Mouse (Mus musculus): ENCODE data around the gene Neu1. TPM values are rescaled to one million over a fixed set of nuclear protein-coding genes. Genes with fewer than 3 reads are reported as not detected.
A peak's percentile ranks its signal among the peaks of the same experiment; 100 is the strongest.

The Neu1 gene
- total and polyA plus RNA-seq, 3 experiments: 12.0 to 17.2 (median 12.6) TPM

DNA sequence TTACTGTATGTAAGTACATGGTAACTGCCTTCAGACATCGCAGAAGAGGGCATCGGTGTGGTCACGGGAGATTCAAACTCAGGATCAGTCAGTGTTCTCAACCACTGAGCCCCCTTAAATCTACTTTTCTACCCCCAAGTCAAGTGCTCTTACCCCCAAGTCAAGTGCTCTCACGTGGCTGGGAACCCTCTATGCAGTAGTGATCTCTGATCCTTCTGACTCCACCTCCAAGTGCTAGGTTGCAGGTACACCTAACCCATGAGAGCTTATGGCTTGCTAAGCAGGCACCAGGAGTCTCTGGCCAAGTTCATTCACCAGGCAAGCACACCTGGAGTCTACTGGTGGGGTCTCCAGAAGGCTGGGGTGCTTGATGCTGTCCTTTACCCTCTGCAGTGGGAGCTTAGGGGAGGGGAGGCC is 18.5 kb downstream of the Neu1 start:
- Histone ChIP-seq H3K4me1 (ENCODE audit: insufficient read depth, low read depth, low read length) (peaks cover 25% of the 10 kb centered on the region), H3K27me3 (ENCODE audit: insufficient read depth, low read length) (no peaks in the 10 kb centered on the region; the same call in 1 of the 2 replicates), H3K4me3 (ENCODE audit: low read depth, low read length) (peak overlapping the region; percentile 7; the same call in 1 of the 2 replicates), H3K36me3 (replicated peaks) (peaks cover 37% of the 10 kb centered on the region), H3K9me3 (replicated peaks) (no peaks in the 10 kb centered on the region)
- no peak for DNase-seq (ENCODE audit: low spot score)
- TF ChIP-seq GATA2 (IDR thresholded peaks at IDR 0.05; ENCODE audit: borderline replicate concordance, low read depth, low read length) (no peak), TAL1 (conservative IDR thresholded peaks at IDR 0.05; ENCODE audit: low read depth, low read length) (no peak), POLR2AphosphoS5 (IDR thresholded peaks at IDR 0.05; ENCODE audit: insufficient replicate concordance, low read depth, low read length) (no peak), GATA1 (IDR thresholded peaks at IDR 0.05; ENCODE audit: borderline replicate concordance, low read length) (no peak), CTCF (IDR thresholded peaks at IDR 0.05; ENCODE audit: low read depth, low read length) (no peak)
- ATAC-seq (ENCODE audit: extremely low read depth, insufficient number of reproducible peaks, low FRiP score, poor library complexity, severe bottlenecking): no peak

DNA sequence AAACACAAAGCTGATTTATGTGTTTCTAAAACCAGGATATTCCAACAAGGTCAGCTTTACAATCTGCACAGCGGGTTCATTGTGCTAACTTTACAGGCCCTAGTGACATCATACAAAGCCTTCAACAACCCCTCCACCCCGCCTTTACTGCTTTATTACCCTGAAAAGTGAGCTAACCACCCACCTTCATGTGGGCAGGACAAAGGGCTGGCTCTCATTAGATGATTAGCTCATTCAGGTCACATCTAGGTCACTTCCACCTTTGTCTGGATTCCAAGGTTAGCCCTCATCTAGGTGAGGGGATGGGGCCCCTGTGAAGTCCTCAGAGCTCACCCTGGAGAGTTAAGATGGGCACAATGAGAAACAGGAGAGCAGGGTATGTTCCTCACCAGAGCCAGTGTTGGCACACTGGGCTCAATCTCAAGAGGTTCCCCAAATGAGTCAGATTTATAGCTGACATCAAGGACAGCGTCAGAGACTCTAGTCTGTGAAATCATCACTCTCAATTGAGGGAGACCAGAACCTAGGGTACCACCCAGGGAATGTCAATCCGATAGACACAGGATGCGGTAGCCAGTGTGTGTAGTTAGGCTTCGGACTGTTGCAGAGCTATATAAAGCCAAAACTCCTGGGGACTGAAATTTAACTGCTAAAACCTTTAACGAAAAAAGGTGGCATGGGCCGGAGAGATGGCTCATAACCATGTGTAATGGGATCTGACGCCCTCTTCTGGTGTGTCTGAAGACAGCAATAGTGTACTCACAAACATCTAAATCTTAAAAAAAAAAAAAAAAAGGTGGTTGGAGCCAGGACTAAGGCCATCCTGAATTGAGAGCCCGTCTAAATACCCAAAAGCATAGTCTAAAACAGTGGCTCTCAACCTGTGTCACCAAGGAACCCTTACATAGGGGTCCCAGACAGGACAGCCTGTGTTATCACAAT is 19.7 kb downstream of the Neu1 start:
- Histone ChIP-seq H3K36me3 (replicated peaks) (peaks cover 35% of the 10 kb centered on the region), H3K4me3 (ENCODE audit: low read depth, low read length) (peak overlapping the region; percentile 96), H3K27me3 (ENCODE audit: insufficient read depth, low read length) (no peaks in the 10 kb centered on the region), H3K4me1 (ENCODE audit: insufficient read depth, low read depth, low read length) (peaks cover 25% of the 10 kb centered on the region), H3K9me3 (replicated peaks) (no peaks in the 10 kb centered on the region)
- DNase-seq (ENCODE audit: low spot score) (no peak), ATAC-seq (ENCODE audit: extremely low read depth, insufficient number of reproducible peaks, low FRiP score, poor library complexity, severe bottlenecking) (no peak; the same call in 1 of the 2 replicates)
- no peak for TF ChIP-seq TAL1 (conservative IDR thresholded peaks at IDR 0.05; ENCODE audit: low read depth, low read length)
- TF ChIP-seq POLR2AphosphoS5 (IDR thresholded peaks at IDR 0.05; ENCODE audit: insufficient replicate concordance, low read depth, low read length): peak; percentile 68; the same call in 1 of the 2 replicates
- TF ChIP-seq CTCF (IDR thresholded peaks at IDR 0.05; ENCODE audit: low read depth, low read length): no peak

DNA sequence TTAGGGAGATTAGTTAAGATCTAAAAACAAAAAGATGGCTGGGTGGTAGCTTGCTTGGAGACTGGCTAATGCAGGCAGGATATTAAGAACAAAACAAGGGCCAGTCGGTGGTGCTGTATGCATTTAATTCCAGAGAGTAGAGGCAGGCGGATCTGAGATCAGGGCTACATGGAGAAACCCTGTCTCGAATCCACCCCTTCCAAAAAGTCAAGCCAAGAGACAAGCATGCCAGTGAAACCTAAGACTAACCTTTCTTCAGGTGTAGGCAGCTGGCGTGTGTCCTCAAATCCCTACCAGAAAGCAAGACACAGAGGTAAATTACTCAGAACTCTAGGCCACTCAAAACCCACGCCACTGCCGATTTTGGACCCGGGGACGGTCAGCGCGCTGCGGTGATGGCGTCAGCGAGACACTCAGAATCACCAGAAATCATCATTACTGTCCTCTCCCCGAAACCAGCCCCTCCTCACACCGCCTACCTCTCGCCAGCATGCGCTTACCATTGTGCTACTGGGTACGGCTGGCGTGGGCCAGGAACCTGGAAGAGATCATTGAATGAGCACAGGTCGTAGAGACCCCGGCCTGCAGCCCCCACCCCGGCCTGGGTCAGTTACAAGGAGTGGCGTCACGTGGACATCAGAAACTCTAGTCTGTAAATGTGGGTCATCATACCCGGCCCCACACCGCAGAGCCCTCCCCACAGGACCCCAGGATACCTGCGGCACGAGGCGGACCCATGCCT is 20.8 kb downstream of the Neu1 start:
- Histone ChIP-seq H3K4me3 (ENCODE audit: low read depth, low read length) (peak overlapping the region; percentile 96), H3K36me3 (replicated peaks) (peaks cover 35% of the 10 kb centered on the region), H3K27me3 (ENCODE audit: insufficient read depth, low read length) (no peaks in the 10 kb centered on the region), H3K4me1 (ENCODE audit: insufficient read depth, low read depth, low read length) (peaks cover 25% of the 10 kb centered on the region), H3K9me3 (replicated peaks) (no peaks in the 10 kb centered on the region)
- DNase-seq (ENCODE audit: low spot score) (no peak), ATAC-seq (ENCODE audit: extremely low read depth, insufficient number of reproducible peaks, low FRiP score, poor library complexity, severe bottlenecking) (no peak)
- no peak for TF ChIP-seq POLR2AphosphoS5 (IDR thresholded peaks at IDR 0.05; ENCODE audit: insufficient replicate concordance, low read depth, low read length)
- TF ChIP-seq CTCF (IDR thresholded peaks at IDR 0.05; ENCODE audit: low read depth, low read length): no peak
- no peak for TF ChIP-seq GATA1 (IDR thresholded peaks at IDR 0.05; ENCODE audit: borderline replicate concordance, low read length)
- no peak for TF ChIP-seq TAL1 (conservative IDR thresholded peaks at IDR 0.05; ENCODE audit: low read depth, low read length)
- TF ChIP-seq GATA2 (IDR thresholded peaks at IDR 0.05; ENCODE audit: borderline replicate concordance, low read depth, low read length): no peak

DNA sequence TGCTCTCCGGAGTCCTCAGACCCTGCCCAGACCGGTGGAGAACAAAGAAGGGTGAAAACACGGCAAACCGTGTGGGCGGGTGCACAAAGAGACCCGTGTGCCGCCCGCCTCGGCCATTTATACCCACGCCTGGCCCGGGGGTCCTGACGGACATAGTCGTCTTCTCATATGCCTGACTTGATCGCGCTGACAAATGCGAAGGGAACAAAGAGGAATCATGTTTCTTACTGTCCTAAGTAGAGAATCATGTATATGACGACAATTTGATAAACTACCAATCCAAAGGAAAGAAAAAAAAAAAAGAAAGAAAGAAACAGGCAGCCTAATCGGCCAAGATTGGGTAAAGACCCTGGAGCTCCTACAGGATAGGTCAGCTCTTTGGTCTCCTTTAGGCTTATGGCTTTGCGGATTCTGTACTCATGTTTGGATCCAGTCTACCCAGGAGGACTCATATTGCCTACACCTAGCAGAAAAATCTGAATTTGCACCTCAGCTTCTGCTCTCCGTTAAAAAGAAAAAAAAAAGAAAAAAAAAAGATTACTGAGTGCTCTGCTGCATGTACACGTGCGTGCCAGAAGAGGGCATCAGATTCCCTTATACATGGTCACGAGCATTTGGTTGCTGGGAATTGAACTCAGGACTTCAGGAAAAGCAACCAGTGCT is 21.5 kb downstream of the Neu1 start:
- H3K4me3 ChIP-seq (ENCODE audit: low read depth, low read length): peak overlapping the region; percentile 96
- H3K36me3 ChIP-seq (replicated peaks): peaks cover 35% of the 10 kb centered on the region
- peaks cover 25% of the 10 kb centered on the region for H3K4me1 ChIP-seq (ENCODE audit: insufficient read depth, low read depth, low read length)
- peak; percentile 48 for ATAC-seq (ENCODE audit: extremely low read depth, insufficient number of reproducible peaks, low FRiP score, poor library complexity, severe bottlenecking)
- peak; percentile 90 for DNase-seq (ENCODE audit: low spot score)
- H3K27me3 ChIP-seq (ENCODE audit: insufficient read depth, low read length): no peaks in the 10 kb centered on the region
- TF ChIP-seq TAL1 (conservative IDR thresholded peaks at IDR 0.05; ENCODE audit: low read depth, low read length) (no peak), GATA1 (IDR thresholded peaks at IDR 0.05; ENCODE audit: borderline replicate concordance, low read length) (no peak), POLR2AphosphoS5 (IDR thresholded peaks at IDR 0.05; ENCODE audit: insufficient replicate concordance, low read depth, low read length) (peak; percentile 96), CTCF (IDR thresholded peaks at IDR 0.05; ENCODE audit: low read depth, low read length) (peak; percentile 57)
- peaks cover 3% of the 10 kb centered on the region for H3K9me3 ChIP-seq (replicated peaks)

DNA sequence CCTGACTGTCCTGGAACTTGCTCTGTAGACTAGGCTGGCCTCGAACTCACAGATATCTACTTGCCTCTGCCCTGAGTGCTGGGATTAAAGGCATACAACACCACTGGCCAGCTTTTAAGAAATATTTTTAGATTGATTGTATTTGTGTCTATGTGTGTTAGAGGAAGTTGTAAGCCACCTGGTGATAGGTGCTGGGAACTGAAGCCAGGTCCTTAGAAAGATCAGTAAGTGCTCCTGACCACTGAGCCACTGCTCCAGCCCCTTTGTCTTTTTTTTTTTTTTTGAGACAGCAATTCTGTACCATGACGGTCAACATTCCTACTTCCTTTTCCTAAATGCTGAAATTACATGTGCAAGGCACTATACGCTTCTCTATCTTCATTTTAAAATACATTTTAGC is 22.2 kb downstream of the Neu1 start:
- Histone ChIP-seq H3K36me3 (replicated peaks) (peaks cover 34% of the 10 kb centered on the region), H3K9me3 (replicated peaks) (peaks cover 6% of the 10 kb centered on the region), H3K4me3 (ENCODE audit: low read depth, low read length) (peak overlapping the region; percentile 96; the same call in 1 of the 2 replicates), H3K4me1 (ENCODE audit: insufficient read depth, low read depth, low read length) (peaks cover 25% of the 10 kb centered on the region), H3K27me3 (ENCODE audit: insufficient read depth, low read length) (no peaks in the 10 kb centered on the region)
- TF ChIP-seq GATA2 (IDR thresholded peaks at IDR 0.05; ENCODE audit: borderline replicate concordance, low read depth, low read length) (no peak), TAL1 (conservative IDR thresholded peaks at IDR 0.05; ENCODE audit: low read depth, low read length) (no peak), POLR2AphosphoS5 (IDR thresholded peaks at IDR 0.05; ENCODE audit: insufficient replicate concordance, low read depth, low read length) (no peak), GATA1 (IDR thresholded peaks at IDR 0.05; ENCODE audit: borderline replicate concordance, low read length) (no peak), CTCF (IDR thresholded peaks at IDR 0.05; ENCODE audit: low read depth, low read length) (no peak)
- DNase-seq (ENCODE audit: low spot score) (no peak), ATAC-seq (ENCODE audit: extremely low read depth, insufficient number of reproducible peaks, low FRiP score, poor library complexity, severe bottlenecking) (no peak)
